Mouse (Mus musculus) hindlimb bud, embryonic 11.5 days (tissue): ENCODE data around the gene Adamts20.

ENCODE experiments used
- DNase-seq: peaks from one replicate; pipeline ENCODE4 v3.0.0-alpha.2; 2012; ENCODE audit warnings: low read depth, low spot score; ENCODE audit errors: extremely low spot score

Gene Adamts20

DNA sequence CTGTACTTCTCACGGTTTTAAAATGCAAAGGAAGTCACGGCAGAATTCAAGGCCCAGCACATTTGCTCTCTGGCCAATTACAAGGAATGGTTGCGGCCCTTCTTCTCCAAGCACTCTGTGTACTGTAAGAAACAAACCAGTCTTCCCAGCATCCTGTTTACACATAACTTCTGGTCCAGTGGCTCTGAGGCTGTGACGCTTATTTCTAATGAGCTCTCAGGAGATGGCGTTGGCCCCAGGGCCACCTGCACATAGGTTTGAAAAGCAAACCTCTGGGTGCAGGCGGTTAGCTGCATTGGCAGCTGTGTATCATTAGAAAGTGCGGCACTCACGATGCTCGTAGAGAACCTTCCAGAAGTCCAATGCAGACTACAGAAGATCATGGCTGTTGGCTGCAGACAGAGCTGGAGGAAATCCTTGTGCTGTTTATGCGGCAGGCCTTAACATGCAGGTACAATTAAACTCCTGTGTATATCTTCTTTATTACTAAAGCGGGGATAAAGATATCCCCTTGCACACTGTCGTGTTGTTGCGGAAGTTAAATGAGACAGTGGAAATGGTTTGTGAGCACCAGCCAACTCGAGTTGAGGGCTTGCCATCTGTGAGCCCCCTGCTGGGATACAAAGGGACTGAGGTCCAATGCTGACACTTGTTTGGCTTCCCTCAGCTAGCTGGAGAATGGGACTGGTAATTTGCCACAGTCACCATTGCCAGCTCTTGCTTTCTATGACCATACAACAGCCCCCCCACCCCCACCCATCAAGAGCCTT, 210.9 kb downstream of the Adamts20 start:
- DNase-seq, result no peak

GRCm38 (mm10) chr15:94252962-94253712, 212.1 kb downstream of the Adamts20 start:
- DNase-seq, result no peak

- no peak for DNase-seq
Observed at GRCm38 (mm10) chr15:94249766-94250165, 215.5 kb downstream of the Adamts20 start.

DNA sequence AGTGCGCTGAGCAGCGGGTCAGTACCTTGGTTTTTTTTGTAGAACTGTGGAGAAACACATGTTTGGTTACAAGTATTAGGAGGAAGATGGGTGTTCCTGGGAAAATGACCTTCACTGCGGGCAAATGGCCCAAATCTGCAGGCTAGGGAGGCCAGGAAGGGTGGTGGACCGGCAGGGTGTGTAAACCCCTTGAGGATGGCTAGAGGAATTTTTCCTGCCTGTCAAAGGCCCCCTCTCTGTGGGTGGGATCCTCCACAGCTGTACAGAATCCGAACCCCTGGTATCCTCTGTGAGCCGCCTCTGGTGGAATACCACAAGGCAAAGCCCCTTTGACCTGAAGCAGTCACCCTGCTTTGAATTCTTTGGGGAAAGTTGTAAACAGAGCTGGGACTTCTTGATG, 216.8 kb downstream of the Adamts20 start:
- no peak for DNase-seq

DNA sequence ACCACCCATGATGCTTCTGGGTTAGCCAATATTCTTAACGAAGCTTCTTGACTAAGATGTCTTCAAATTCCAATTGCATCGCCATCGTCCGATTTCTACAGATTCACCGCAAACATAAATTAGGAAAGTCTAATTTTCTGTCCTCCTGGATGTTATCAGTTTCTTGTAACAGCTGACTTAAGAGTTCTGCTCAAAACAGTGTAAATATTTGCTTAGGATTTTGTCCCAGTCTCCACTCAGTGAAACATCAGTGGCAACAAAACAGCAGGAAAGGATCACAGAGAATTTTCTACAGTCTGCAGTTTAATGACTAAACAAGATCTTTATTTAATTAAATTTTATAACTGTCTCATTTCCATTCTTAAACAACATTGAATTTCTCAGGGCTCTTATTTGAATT, 218.5 kb downstream of the Adamts20 start:
- DNase-seq, result no peak

DNA sequence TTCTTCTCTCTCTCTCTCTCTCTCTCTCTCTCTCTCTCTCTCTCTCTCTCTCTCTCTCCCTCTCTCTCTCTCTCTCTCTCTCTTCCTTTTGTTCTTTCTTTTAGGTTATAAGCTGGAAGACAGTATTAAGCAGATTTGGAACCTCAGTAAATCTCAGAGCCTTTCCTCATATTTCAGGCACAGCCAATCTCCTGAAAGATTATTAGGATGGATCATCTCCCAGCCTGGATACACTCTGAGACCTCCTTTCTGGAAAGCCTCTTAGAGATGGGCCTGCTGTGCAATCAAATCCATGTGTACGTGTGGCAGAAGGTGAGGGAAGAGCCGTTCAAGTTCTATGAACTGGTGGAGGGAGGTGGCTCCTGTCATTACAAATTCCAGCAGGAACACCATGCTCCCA, 220.9 kb downstream of the Adamts20 start:
- DNase-seq, result no peak

DNA sequence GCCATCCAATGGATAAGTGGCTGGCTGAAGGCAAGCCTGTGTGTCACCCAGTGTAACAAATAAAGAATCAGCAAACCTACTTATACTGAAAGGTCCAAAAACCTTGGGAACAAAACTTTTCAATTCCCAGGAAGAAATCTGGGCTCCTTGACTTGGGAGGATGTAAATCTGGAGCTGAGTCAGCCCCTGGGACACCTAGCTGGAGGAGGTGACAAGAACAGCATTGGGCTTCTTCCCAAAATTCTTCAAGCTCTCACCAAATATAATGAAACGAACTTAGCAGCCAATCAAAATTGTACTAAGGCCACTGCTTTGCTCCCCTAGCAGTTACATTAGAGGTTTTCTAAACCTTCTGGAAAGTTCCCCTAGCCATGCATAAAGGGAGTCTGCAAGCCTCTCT, 223.1 kb downstream of the Adamts20 start:
- no peak for DNase-seq

GRCm38 (mm10) chr15:94239637-94240036, 225.6 kb downstream of the Adamts20 start:
- DNase-seq, result no peak

DNA sequence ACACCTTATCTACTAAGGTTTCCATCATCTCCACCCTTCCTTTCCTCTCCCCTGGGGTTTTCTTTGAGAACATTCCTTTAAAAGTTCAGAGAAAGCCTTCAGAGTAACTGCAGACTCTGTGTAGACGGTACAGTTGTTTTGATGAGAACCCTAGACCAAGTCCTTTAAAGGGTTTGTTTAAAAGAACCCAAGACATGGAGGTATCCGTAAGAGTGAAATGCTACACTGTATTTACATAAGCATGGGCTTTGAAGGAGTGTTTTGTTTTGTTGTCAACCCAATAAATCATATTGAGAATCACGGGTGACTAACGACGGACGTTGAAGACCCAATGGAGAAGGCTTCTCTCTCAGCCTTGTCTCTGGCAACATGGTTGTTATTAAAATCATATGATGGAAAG, 226.1 kb downstream of the Adamts20 start:
- no peak for DNase-seq

DNA sequence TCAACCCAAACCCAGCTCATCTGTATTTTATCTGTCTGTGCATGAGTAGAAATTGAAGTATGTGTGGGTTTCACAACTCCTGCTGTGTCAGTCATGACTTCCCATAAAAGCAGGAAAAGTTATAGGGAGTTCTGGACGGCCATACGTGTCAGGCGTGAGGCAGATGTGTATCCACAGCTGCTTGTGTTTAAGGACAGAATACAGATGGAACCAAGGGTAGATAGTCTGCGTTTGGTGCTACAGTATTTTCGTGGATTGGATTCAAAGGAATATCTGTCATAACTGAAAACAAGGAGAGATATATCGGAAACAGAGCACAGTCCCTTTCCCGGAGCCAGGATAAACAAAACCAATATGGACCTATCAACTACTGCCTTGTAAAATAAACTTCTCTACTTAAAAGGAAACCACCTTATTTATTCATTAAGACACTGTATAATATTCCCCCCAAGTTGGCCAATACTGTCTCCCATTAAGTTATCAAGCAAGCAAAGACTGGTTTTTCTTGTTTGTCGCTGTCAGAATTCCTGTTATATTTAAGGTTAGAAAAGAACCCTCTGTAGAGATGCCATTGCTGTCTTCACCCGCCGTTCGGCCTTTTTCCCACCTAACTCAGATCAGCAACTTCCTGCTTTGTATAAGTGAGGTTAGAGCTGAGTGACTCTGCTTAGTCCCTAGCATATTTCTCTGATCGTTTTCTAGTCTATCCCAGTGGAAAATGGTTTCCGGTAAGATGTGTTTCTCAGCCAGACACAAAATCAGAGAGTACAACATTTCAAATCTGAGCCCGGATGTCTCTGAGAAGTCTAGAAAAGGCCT, 227.0 kb downstream of the Adamts20 start:
- no peak for DNase-seq

- DNase-seq, result no peak
Observed at GRCm38 (mm10) chr15:94236726-94237125, 228.5 kb downstream of the Adamts20 start.

- DNase-seq, result no peak
Observed at GRCm38 (mm10) chr15:94236121-94236520, 229.1 kb downstream of the Adamts20 start.

DNA sequence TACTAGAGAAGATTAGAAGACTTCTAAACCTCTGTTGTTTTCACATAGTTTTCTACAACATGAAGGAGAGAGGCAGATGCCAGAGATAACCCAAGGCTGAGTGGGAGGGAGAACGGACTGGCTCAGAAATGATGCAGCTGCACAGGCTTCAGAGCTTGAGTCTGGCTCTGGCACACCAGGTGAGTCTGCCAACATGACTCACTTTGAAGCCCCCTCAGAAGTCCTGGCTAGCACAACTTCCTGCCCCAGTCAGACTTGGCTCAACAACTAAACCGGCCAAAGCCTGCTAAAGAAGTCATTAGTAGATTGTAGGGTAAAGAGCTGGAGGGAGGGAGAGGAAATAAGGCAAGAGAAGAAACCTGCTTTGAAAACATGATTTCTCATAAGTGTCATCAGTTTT, 230.0 kb downstream of the Adamts20 start:
- DNase-seq, result no peak

GRCm38 (mm10) chr15:94231246-94231645, 234.0 kb downstream of the Adamts20 start:
- DNase-seq, result no peak

GRCm38 (mm10) chr15:94227388-94227787, 237.8 kb downstream of the Adamts20 start:
- DNase-seq, result no peak

GRCm38 (mm10) chr15:94223101-94223500, 242.1 kb downstream of the Adamts20 start:
- DNase-seq, result no peak

- no peak for DNase-seq
Observed at GRCm38 (mm10) chr15:94220686-94221085, 244.5 kb downstream of the Adamts20 start.
